Mouse (Mus musculus) kidney, adult 18-20 months (tissue): ENCODE measurements at regions not wholly inside any gene's neighbourhood (a gene's known extent, or its start where the extent isn't known, plus 50 kb on each side); places are given as distances from the start of the nearest gene placed in this dataset.

Experiments used
- DNase-seq: peaks from one replicate; pipeline ENCODE4 v3.0.0; 2021

- DNase-seq, result no peak
Measured at GRCm38 (mm10) chr2:128217784-128218467, 92.1 kb downstream of the Bcl2l11 start.

GRCm38 (mm10) chr2:128218961-128219360 is 93.1 kb downstream of the Bcl2l11 start:
- no peak for DNase-seq

- no peak for DNase-seq
Measured at GRCm38 (mm10) chr2:128221055-128221454, 95.2 kb downstream of the Bcl2l11 start.

GRCm38 (mm10) chr2:128221657-128222056 is 95.8 kb downstream of the Bcl2l11 start:
- no peak for DNase-seq

DNA sequence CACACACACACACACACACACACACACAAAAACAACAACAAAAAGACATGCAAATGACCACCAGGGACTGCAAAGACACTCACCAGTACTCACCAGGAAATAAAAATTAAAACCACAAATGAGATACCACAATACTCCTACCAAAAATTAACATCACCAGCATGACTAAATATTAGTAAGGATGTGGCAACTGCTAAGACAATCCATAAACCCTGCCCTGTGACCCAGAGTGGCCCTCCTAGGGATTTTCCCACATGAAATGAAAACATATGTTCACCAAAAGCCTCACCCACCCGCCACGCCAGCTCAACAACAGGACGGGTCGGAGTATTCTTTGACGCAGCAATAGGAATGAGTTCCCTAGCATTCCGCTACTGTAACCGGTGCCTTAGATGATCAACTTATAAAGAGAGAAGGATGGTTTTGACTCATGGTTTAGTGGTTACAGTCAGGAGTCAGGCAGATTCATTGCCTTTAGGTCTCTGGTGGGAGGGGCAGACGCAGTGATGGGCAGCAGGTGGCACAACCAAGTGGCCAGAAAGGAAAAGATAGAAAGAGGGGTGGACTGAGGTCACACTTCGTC is 100.7 kb downstream of the Bcl2l11 start:
- DNase-seq, result no peak

- no peak for DNase-seq
Measured at GRCm38 (mm10) chr2:128229730-128230129, 103.9 kb downstream of the Bcl2l11 start.

- no peak for DNase-seq
Measured at GRCm38 (mm10) chr2:128230921-128231320, 105.1 kb downstream of the Bcl2l11 start.

DNA sequence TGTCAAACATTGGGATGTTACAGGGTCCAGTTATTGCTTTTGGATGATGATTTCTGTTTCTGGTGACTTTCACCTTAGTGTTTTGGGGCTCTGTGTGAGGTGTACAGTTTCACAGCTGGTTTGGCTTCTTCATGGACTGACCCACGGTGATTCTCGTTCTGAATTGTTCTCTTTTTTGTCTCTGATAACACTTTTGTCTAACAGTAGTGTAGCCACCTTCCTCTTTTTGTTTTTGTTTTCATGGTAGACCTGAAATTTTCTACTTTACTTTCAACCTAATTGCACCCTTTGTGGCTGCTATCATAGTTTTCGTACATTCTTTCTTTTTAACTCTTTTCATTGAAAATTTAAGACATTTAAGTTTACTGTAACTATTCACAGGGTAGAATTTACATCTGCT is 105.5 kb downstream of the Bcl2l11 start:
- no peak for DNase-seq

DNA sequence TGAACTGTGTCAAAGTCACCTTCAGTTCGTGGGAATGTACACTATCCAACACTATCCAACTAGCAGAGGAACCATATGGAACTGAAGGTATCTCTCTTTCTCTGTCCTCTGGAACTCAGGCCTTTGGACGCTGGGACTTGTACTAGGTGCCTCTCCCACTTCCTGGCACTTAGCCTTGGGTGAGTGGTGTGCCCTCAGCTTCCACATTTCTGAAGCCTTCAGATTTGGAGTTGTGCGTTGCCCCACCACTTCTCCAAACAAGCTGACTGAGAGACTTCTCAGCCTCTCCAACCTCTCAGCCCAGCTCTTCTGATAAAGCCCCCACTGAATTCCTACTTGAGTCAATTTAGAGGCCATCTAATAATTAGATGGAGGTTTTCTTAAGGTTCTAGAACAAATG is 106.2 kb downstream of the Bcl2l11 start:
- no peak for DNase-seq

GRCm38 (mm10) chr2:128235127-128235526 is 109.3 kb downstream of the Bcl2l11 start:
- no peak for DNase-seq

DNA sequence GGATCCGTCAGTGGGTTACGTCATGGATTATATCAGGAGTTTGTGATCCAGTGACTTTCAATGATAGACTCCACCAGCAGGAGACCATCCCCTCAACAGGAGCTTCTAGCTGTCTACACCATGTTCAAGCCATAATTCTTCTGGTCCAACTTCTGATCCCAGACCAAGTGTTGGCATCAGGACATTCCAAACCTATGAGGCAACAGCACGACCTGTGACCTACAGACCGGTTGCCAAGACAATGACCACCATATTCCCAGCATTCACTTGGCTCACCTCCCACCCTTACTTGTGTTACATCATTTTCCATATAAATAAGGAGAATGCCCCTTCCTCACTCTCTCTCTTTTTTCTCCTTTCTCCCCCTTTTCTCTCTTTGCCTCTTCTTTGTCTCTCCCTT is 113.6 kb downstream of the Bcl2l11 start:
- no peak for DNase-seq

GRCm38 (mm10) chr2:128240054-128240453 is 114.2 kb downstream of the Bcl2l11 start:
- no peak for DNase-seq

DNA sequence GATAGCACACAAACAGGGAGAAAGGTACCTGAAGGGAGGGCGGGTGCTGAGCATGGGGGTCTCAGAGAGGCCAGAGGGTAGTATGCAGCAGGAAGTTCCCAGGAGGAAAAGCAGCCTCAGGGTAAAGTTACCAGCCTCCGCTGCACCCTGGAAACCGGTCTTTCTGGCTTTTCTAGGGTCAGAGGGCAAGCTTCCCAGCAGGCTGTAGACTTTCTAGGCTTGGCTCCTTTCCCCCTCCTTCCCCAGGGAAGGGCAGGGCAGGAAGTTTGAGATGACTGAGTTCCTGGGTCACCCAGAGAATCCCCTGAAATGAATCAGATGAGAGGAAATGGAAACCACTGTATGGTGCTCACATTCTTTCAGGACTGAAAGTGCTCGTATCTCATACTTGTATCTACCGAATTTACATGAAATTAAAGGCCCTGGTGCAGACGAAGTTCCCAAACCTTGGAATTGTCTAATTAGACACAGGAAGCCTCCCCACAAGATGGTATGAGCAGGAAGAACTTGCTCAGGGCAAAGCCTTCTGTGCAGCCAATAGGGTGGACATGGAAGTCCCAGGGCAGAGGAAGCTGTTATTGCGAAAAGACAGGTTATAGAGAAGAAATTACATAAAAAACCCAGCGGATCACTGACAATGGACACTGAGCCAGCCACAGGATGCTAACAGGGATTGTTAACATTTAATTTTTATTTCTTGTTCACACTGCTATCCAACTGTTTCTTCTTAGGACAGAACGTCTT is 114.9 kb downstream of the Bcl2l11 start:
- peak; percentile 72 for DNase-seq

- DNase-seq, result no peak
Measured at GRCm38 (mm10) chr2:128241280-128241665, 115.4 kb downstream of the Bcl2l11 start.

- no peak for DNase-seq
Measured at GRCm38 (mm10) chr2:128245544-128245943, 119.7 kb downstream of the Bcl2l11 start.

GRCm38 (mm10) chr2:128247967-128248366 is 122.1 kb downstream of the Bcl2l11 start:
- DNase-seq, result no peak

DNA sequence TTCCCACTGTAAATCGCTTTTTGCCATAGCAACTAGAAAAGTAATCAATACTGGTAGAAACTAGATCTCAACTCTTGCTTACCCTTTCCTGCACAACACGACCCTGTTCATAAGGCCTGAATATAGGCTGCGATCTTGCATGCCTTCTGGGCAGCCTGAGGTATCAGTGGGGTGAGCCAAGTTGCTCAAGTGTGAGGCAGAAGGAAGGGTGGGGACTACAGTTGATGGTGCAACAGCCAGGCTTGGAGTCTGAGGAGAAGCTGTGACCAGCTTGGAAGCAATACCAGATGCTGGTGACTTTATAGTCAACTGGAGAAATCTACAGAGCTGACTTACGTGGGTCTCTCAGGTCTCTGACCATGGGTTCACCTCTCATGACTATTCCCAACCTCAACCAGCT is 123.3 kb downstream of the Bcl2l11 start:
- no peak for DNase-seq

DNA sequence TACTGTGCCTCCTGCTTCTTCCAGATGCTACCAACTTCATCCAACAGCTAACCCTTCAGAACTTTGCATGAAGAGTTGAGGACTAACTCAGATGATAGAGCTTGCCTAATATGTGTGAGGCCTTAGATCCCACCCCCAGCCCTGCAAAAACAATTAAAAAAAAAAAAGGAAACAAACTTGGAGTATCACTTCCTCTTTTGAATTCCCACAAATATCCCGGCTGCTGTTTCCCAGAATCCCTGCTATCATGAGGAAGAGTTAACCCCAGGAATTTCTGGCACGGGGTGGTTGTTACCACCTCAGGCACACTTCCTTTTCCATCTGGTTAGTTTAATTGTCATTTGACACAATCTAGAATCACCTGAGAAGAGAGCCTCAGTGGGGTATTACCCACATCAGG is 123.8 kb downstream of the Bcl2l11 start:
- no peak for DNase-seq

DNA sequence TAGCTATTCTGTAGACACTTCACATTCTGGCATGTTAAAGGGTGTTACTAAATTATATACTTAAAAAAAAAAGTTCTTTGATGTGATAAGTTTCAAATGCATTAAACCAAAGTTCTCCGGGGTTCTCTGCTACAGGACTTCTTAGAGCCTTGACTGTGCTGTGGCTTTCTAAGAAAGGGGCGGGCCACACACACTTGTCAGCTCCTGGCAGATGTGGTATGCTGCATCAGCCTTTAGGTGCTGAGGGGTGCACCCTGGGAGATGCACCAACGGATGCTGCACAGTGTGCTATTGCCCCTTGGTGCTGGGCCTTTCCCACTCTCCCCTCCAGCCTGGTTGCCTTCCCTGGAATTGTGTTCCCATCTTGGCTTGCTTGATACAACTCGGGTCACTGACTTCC is 125.0 kb downstream of the Bcl2l11 start:
- no peak for DNase-seq

- DNase-seq, result no peak
Measured at GRCm38 (mm10) chr2:128256651-128257050, 130.8 kb downstream of the Bcl2l11 start.

DNA sequence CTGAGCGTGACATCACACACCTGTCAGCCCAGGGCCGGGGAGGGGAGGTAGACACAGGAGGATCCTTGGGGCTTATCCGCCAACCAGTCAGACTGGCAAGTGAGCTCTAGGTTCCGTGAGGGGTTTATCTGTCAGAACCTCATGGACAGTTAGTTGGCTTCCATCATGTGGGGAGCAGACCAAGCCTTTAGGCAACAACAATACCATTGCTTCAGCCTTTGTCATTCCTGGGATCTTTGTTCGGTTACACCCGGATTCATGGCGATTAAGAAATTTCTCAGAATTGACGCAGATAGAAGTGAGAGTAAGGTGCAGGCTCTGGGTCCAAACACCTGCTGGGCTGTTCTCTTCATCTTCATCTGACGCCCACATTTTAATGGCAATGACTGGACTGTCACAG is 131.4 kb downstream of the Bcl2l11 start:
- DNase-seq, result no peak

DNA sequence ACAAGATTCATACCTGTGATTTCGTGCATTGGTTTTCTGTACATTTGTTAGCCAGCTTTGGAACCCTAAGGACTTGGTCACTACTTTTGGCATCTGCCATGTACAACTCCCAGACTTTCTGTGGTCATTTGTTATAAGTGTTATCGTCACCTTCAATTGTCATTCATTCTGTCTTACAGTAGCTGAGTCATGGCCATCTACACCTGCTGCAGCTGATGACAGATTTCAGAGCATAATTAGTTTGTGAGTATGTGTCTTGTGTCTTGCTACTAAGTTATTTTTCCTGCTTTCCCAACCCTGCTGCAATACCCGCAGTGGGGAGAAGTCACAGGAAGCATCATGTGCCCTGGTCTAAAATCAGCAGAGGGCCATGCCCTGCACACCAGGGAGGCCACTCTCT is 138.0 kb downstream of the Bcl2l11 start:
- no peak for DNase-seq

GRCm38 (mm10) chr2:128265014-128265990 is 139.5 kb downstream of the Bcl2l11 start:
- peak; percentile 55 for DNase-seq
